Mouse (Mus musculus): ENCODE data around the gene Mmp24.
"Not testable (repeated sequence)": the region's sequence is repeated elsewhere in the genome, so short reads cannot be mapped to it uniquely, and the experiment has no call there.

The Mmp24 gene

GRCm38 (mm10) chr2:155814829-155815228 lies 39.7 kb downstream of the Mmp24 start:
- DNase-seq (ENCODE audit: low spot score in 2 of 2) = no peak

DNA sequence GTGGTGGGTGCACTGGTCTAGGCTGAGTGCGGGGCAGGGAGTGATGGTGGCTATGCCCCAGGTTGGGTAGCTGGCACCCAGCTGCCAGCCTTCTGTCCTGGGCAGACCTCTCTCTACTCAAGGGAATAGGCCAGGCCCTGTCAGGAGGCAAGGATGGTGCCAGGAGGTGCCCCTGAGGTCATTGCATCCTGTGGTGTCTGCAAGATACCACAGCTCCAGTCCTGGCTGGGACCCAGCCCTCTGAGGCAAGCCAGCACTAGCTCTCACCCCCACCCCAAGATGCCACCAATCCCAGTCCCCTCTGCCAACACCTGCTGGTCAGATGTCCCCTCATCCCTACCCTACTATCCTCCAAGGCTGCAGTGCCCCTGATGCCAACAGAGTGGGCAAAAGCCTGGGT lies 41.0 kb downstream of the Mmp24 start:
- DNase-seq (ENCODE audit: low spot score in 2 of 2) = no peak

GRCm38 (mm10) chr2:155817301-155818245 lies 42.4 kb downstream of the Mmp24 start:
- no peak for DNase-seq (ENCODE audit: low spot score in 2 of 2)

- DNase-seq (ENCODE audit: low spot score in 2 of 2) = peak; percentile 91 to 94
Observed at GRCm38 (mm10) chr2:155818596-155819391, 43.7 kb downstream of the Mmp24 start.

- no peak for DNase-seq (ENCODE audit: low spot score in 2 of 2)
Observed at GRCm38 (mm10) chr2:155819392-155819448, 44.1 kb downstream of the Mmp24 start, which contains the start of gene BC029722. Gene BC029722, minus strand, starts transcription at chr2:155819426.

DNA sequence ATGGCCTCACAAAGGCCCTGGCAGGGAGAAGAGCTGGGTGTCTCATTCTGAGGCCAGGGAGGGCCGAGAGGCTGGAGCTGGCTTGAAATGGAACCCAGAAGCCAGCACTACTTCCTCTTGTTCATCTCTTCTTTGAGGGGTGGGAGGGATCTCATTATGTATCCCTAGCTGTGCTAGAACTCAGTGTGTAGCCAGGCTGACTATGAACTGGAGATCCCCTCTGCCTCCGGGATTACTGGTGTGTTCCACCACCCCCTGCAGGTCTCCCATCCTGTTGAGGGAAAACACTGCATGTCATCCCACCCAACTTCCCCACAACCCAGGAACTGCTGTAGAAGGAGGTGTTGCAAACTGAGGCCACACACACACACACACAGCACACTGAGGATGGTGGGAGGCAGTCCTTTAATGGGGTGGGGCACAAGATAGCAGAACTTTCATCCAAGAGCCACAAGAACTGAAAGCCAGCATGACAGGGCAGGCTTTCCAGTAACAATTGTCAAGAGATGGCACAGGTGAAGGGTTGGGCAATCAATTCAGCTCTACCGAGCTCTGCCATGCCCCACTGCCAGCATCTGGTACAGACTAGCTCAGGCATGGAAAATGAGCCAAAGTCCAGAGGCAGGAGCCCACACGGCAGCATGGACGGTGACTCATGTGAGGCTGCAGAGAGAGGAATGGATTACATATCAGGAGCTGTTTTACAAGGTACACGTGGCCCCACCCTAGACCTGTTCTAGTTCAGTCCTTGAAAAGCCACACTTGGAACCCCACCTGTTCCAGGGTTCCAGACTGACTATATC lies 44.5 kb downstream of the Mmp24 start:
- no peak for DNase-seq (ENCODE audit: low spot score in 2 of 2)

- no peak for DNase-seq (ENCODE audit: low spot score in 2 of 2)
Observed at GRCm38 (mm10) chr2:155820779-155821178, 45.6 kb downstream of the Mmp24 start.

DNA sequence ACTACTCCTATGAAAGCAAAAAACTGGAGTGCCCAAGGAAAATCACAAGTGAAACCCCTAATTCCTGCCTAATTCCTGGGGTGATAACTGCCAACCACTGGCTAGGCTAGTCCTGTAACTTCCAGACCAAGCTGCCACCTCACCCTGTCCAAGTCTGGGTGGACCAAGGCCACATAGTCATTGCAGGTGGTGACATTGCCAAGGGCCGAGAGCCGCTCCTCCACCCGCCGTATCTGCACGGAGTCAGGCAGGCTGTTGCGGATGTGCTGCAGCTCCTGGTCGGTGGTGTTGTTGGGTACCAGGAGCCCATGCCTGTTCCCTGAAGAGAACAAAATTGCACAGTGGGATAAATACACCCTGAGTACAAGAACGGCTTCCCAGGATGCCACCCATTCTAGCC lies 48.6 kb downstream of the Mmp24 start:
- no peak for DNase-seq (ENCODE audit: low spot score in 2 of 2)

DNA sequence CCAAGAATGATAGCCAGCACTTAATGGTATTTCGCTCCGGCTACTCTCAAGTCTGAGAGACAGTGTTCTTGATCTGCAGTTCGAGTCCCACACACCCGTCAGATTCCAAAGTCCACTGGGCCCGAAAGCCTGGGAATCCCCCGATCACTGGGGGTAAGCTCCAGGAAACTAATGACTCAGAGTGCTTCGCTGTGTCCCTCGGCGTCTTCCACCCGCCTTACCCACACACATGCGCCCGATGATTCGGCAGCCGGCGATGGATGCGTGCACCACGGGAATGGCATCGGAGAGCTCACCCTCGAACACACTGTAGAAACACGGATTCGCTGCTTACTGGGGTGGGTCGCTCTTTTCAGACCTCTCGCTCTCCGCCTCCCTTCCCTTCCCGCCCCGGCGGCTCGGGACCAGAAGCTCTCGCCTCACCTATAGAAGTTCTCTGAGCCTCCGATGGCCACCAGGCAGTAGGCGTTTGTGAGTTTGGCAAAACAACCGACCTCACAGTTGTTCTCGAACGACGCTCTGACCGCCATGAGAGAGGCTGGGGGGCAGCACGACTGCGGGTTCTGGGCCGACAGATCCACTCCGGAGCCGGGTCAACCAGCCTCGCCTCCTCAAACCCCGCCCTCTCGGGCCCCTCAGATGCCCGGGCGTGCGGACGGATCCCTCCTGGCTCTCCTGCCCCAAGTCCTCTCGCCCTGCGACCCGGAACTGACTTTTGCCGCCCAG lies 50.9 kb downstream of the Mmp24 start:
- no peak for DNase-seq (ENCODE audit: low spot score in 2 of 2)

GRCm38 (mm10) chr2:155826630-155827424 lies 51.7 kb downstream of the Mmp24 start, which contains the start of gene Eif6:
Gene Eif6, minus strand, starts transcription at chr2:155826925.
- DNase-seq (ENCODE audit: low spot score in 2 of 2) = peak; percentile 77 to 80

DNA sequence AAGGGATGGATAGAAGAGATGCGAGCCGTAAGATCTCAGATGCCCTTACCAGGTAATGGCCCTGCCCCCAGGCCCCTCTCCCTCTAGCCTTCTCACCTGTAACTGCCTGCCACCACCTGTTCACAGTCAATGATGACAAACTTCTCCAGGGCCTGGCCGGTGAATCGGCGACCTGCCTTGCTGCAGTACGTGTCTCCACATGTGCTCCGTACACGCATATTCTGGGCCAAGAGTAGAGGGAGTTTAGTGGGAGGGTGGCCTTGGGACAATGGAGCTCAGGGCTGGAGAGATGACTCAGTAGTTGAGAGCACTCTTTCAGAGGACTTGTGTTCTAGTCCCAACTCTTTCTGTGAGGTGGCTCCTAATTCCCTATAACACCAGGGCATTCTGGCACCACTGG lies 55.7 kb downstream of the Mmp24 start:
- no peak for DNase-seq (ENCODE audit: low spot score in 2 of 2)

DNA sequence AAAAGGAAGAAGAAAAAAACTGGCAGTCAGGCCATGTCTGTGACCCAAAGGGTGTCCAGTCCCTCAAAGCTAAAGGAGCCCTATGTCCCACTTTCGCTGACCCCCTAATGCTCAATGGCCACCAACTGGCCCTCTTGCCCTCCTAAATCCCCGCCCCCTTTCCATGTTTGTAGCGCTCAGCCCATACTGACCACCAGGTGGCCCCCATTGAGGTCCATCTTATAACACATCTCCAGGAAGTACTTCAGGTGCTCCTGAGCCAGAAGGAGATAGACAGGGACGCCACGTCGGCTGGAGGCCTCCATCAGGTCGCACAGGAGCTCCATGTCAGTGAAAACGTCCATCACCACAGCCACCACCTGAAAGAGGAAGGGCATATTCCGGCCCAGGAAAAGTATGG lies 56.2 kb downstream of the Mmp24 start:
- no peak for DNase-seq (ENCODE audit: low spot score in 2 of 2)

GRCm38 (mm10) chr2:155832087-155832486 lies 56.9 kb downstream of the Mmp24 start:
- not testable (repeated sequence) for DNase-seq (ENCODE audit: low spot score in 2 of 2)

GRCm38 (mm10) chr2:155834732-155835131 lies 59.6 kb downstream of the Mmp24 start, which contains the start of gene Fam83c:
Gene Fam83c, minus strand, starts transcription at chr2:155834854.
- DNase-seq (ENCODE audit: low spot score in 2 of 2) = no peak

DNA sequence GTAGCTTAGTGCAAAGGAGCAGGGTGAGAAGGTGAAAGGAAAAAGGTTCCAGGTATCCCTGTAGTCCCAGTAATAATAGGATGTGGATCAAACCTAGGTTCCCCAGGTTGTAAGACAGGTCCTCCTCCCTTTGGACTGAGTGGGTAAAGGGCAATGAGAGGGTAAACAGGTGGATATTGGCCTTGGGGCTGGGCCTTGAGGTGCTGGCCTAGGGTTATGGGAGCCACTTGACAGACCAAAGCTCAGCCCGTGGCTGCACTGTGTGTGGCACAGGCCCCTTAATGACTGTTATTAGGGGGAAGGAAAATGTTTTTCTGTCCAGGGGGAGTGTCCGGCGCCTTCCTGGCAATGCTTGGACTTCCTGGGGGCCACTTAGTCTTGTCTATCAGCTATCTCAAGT lies 62.8 kb downstream of the Mmp24 start:
- no peak for DNase-seq (ENCODE audit: low spot score in 2 of 2)

- DNase-seq (ENCODE audit: low spot score in 2 of 2) = no peak
Observed at GRCm38 (mm10) chr2:155838961-155839360, 63.8 kb downstream of the Mmp24 start.

DNA sequence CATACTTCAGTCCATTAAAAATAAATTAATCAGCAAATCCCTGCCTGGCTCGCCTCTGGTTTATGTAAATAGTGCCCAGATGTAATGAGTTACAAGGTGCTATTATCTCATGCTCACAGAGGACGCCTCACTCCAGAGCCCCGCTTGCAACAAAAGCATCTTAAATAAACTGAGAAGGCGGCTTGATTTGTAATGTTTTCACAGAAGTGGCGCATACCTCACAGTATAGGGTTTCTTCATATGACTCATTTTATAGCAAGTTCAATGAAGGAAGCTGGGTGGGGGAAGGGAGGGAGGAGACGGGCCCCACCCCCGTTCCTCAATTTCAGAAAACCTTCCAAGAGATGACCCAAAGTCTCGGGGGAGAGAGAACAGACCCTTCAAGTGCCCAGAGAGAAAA lies 71.8 kb downstream of the Mmp24 start:
- DNase-seq (ENCODE audit: low spot score in 2 of 2) = no peak

GRCm38 (mm10) chr2:155848291-155848690 lies 73.1 kb downstream of the Mmp24 start:
- peak; percentile 79 to 82 for DNase-seq (ENCODE audit: low spot score in 2 of 2)

GRCm38 (mm10) chr2:155849464-155849863 lies 74.3 kb downstream of the Mmp24 start:
- no peak for DNase-seq (ENCODE audit: low spot score in 2 of 2)

GRCm38 (mm10) chr2:155850120-155850519 lies 75.0 kb downstream of the Mmp24 start:
- no peak for DNase-seq (ENCODE audit: low spot score in 2 of 2)

GRCm38 (mm10) chr2:155852536-155852935 lies 77.4 kb downstream of the Mmp24 start:
- no peak for DNase-seq (ENCODE audit: low spot score in 2 of 2)
